Mouse (Mus musculus) kidney, postnatal 0 days (tissue): ENCODE measurements at regions not wholly inside any gene's neighbourhood (a gene's known extent, or its start where the extent isn't known, plus 50 kb on each side); places are given as distances from the start of the nearest gene placed in this dataset.

ENCODE experiments used
- ATAC-seq: fragments of 200-750 bp; cut with Nextera tagmentation; replicated peaks from 2 replicates; pipeline ENCODE4 v1.8.0; 2017; ENCODE audit warnings: low read depth, moderate number of reproducible peaks, moderate TSS enrichment, moderate library complexity; ENCODE audit not compliant: low FRiP score
- DNase-seq: peaks from one replicate; pipeline ENCODE4 v3.0.0-alpha.2; 2016; ENCODE audit warnings: low spot score
- H3K27ac ChIP-seq: fragments of 300-500 bp; sonication (generic); 2 replicates; pipeline ENCODE4 v1.5.1; 2014; ENCODE audit warnings: mild to moderate bottlenecking
- H3K27me3 ChIP-seq: fragments of 300-500 bp; sonication (generic); 2 replicates; pipeline ENCODE4 v1.6.1; 2014; ENCODE audit warnings: low read length, mixed read lengths; ENCODE audit not compliant: insufficient read depth
- H3K36me3 ChIP-seq: fragments of 300-500 bp; sonication (generic); 2 replicates; pipeline ENCODE4 v1.6.1; 2014; ENCODE audit warnings: low read length, mixed read lengths; ENCODE audit not compliant: insufficient read depth
- H3K4me1 ChIP-seq: fragments of 300-500 bp; sonication (generic); replicated peaks from 2 replicates; pipeline ENCODE4 v1.6.1; 2014; ENCODE audit warnings: antibody characterized with exemption, low read length, mixed read lengths; ENCODE audit not compliant: insufficient read depth
- H3K4me2 ChIP-seq: fragments of 300-500 bp; sonication (generic); 2 replicates; pipeline ENCODE4 v1.6.1; 2014; ENCODE audit warnings: mild to moderate bottlenecking, low read length, moderate library complexity, mixed read lengths
- H3K4me3 ChIP-seq: fragments of 300-500 bp; sonication (generic); replicated peaks from 2 replicates; pipeline ENCODE4 v1.5.1; 2014; ENCODE audit warnings: low read depth, low read length
- H3K9ac ChIP-seq: fragments of 300-500 bp; sonication (generic); 2 replicates; pipeline ENCODE4 v1.6.1; 2014; ENCODE audit warnings: low read depth, low read length
- H3K9me3 ChIP-seq: fragments of 300-500 bp; sonication (generic); replicated peaks from 2 replicates; pipeline ENCODE4 v1.6.1; 2016; ENCODE audit warnings: low read length, inconsistent platforms, mixed read lengths
- CTCF ChIP-seq: IDR thresholded peaks from 2 replicates; pipeline ENCODE4 v1.5.1; 2016; ENCODE audit warnings: antibody characterized with exemption, low read depth, mild to moderate bottlenecking, moderate library complexity
- WGBS: fragments of 180-500 bp; shearing (Covaris S2); extraction: QIAGEN DNeasy Blood & Tissue Kit; methylation state at CpG from one replicate; pipeline ENCODE4 v1.1.7; 2014; 5-methylcytosine and 5-hydroxymethylcytosine counted together

- no peak for TF ChIP-seq CTCF
- no peaks in the 10 kb centered on the region for H3K27me3 ChIP-seq
- ATAC-seq (no peak), DNase-seq (no peak)
- H3K9me3 ChIP-seq, result no peaks in the 10 kb centered on the region
- H3K36me3 ChIP-seq, result no peaks in the 10 kb centered on the region
- no peak overlapping the region for H3K4me2 ChIP-seq
- H3K4me1 ChIP-seq, result no peaks in the 10 kb centered on the region
- H3K4me3 ChIP-seq, result no peak overlapping the region
- H3K27ac ChIP-seq, result no peak overlapping the region
- WGBS, result 87% methylated on average over 7 of the region's 7 CpGs
- no peak overlapping the region for H3K9ac ChIP-seq
Observed at GRCm38 (mm10) chr2:61407881-61408280, 170.5 kb upstream of the Tank start.

DNA sequence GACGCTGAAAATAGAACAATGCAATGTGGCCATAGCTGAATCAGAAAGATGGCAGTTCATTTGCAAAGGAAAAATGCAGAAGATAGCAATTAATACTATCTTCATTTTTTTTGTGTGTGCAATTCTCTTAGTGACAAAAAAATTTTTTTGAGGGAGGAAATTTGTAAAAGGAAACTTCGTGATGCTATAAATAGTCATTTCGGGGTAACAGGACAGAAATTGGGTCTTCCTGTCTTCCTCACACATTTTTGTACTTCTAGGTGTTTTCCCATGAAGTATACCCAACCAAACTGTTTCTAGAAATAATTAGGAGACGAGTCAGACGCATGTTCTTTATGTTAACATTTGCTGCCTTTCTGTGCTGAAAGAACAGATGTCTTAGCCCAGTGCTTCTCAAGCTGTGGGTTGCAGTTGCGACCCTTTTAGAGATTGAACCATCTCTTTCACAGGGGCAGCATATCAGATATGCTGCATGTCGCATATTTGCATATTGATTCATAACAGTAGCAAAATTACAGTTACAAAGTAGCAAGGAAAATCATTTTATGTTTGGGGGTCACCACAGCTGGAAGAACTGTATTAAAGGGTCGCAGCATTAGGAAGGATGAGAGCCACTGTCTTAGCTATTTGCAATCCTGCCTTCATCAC lies 172.2 kb upstream of the Tank start:
- 85% methylated on average over 8 of the region's 8 CpGs for WGBS

DNA sequence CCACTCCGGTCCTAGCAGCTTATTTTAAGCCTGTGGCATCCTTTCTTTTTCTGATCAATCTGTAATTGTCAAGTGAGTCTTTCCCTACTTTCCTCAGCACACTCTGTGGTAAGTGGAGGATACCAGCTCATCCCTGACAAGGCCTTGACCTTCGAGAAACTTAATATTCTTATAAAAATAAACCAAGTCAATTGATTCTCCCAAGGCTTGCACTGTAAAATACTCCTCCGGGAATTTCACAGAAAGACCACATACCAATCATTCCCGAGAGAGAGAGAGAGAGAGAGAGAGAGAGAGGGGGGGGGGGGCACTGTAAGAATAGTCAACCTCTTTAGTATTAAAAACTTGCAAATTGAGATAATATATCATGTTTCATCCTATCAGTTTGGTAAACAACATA lies 173.1 kb upstream of the Tank start:
- TF ChIP-seq CTCF, result no peak
- no peaks in the 10 kb centered on the region for H3K36me3 ChIP-seq
- H3K9me3 ChIP-seq, result no peaks in the 10 kb centered on the region
- no peak overlapping the region for H3K4me3 ChIP-seq
- no peak overlapping the region for H3K27ac ChIP-seq
- ATAC-seq (no peak; the same call in 1 of the 2 replicates), DNase-seq (peak; percentile 76)
- WGBS, result 38% methylated on average over 4 of the region's 4 CpGs
- H3K4me2 ChIP-seq, result no peak overlapping the region
- no peak overlapping the region for H3K9ac ChIP-seq
- H3K4me1 ChIP-seq, result no peaks in the 10 kb centered on the region; the same call in 1 of the 2 replicates
- no peaks in the 10 kb centered on the region for H3K27me3 ChIP-seq

More for the DNA sequence above, 172.2 kb upstream of the Tank start:
- ATAC-seq (no peak), DNase-seq (no peak)
- Histone ChIP-seq H3K27ac (no peak overlapping the region), H3K9ac (no peak overlapping the region), H3K36me3 (no peaks in the 10 kb centered on the region), H3K9me3 (no peaks in the 10 kb centered on the region), H3K4me2 (no peak overlapping the region), H3K4me1 (no peaks in the 10 kb centered on the region; the same call in 1 of the 2 replicates), H3K27me3 (no peaks in the 10 kb centered on the region), H3K4me3 (no peak overlapping the region)
- no peak for TF ChIP-seq CTCF

GRCm38 (mm10) chr2:61402588-61403487 lies 175.5 kb upstream of the Tank start:
- H3K36me3 ChIP-seq, result no peaks in the 10 kb centered on the region
- peak overlapping the region; percentile 69 for H3K4me2 ChIP-seq
- TF ChIP-seq CTCF, result no peak
- 8% methylated on average over 15 of the region's 15 CpGs for WGBS
- H3K4me1 ChIP-seq, result no peaks in the 10 kb centered on the region; the same call in 1 of the 2 replicates
- no peaks in the 10 kb centered on the region for H3K27me3 ChIP-seq
- peak; percentile 36 for DNase-seq
- no peak for ATAC-seq
- no peaks in the 10 kb centered on the region for H3K9me3 ChIP-seq
- H3K9ac ChIP-seq, result no peak overlapping the region; the same call in 1 of the 2 replicates
- H3K4me3 ChIP-seq, result peak overlapping the region; percentile 35
- H3K27ac ChIP-seq, result no peak overlapping the region

DNA sequence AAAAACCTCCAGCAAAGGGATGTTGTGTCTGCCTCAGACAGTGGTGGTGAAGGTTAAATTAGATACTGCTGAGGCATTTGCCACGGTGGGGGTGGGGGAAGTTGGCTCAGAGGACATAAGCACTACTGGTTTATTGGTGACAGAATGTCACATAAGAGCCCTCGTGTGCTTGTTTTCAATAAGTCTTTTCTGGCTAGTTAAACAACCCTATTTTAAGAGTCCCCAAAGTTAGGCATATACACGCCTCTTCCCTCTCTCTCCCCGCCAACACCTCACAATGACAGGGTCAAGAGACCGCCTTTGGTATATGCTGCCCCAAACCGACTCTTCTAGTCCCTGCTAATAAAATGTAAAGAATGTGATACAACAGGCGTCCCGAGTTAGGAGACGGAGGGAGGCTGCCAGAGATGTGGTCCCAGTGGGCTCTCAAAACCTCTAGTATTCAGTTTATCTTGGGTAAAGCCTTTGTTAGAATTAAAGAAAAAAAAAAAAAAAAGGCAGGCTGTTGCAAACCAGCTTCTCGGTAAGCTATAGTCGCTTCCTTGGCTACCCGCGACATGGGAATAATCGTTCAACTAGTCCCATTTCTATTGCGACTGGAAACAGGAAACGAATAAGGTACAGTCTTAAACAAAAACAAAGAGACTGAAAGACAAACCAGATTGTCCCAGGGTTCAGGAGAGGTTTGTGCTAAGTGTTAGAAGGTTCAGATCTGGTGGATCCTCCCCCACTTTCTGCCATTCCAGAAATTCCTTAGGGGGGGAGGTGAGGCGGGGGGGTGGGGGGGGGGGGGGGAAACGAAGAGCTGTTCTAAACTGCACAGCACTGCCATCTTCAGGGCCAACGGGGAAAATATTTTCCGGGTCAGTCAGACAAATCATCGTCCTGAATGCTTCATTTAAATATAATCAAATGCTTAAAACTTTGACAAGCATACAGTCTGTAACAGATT lies 176.5 kb upstream of the Tank start:
- peak; percentile 66 for TF ChIP-seq CTCF
- Histone ChIP-seq H3K4me3 (peak overlapping the region; percentile 35), H3K9me3 (no peaks in the 10 kb centered on the region), H3K36me3 (no peaks in the 10 kb centered on the region), H3K9ac (peak overlapping the region; percentile 28; the same call in 1 of the 2 replicates), H3K27me3 (no peaks in the 10 kb centered on the region), H3K4me1 (no peaks in the 10 kb centered on the region; the same call in 1 of the 2 replicates), H3K4me2 (peak overlapping the region; percentile 69), H3K27ac (peak overlapping the region; percentile 73)
- ATAC-seq, result peak; percentile 75
- peak; percentile 94 for DNase-seq
- 2% methylated on average over 21 of the region's 21 CpGs for WGBS

DNA sequence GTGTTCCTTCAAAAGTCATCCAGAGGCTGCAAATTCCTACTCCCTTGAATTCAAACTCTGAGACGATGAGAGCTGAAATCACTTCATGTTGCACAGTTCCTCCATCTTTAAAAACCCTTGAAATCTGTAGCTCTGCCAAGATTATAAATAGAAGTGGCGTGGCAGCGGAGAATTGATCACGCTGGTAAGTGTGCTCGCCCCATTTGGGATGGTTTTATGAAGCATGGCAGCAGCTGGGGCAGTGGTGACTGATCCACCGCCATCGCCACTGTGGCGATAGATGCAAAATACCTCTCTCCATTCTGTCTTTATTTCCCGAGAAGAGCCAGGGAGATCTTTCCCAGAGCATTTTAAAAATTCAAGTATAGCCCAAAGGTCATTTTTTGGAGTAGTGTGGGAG lies 179.8 kb upstream of the Tank start:
- Histone ChIP-seq H3K4me3 (no peak overlapping the region), H3K36me3 (no peaks in the 10 kb centered on the region), H3K9me3 (no peaks in the 10 kb centered on the region), H3K4me2 (no peak overlapping the region), H3K9ac (no peak overlapping the region), H3K27me3 (no peaks in the 10 kb centered on the region), H3K27ac (no peak overlapping the region), H3K4me1 (no peaks in the 10 kb centered on the region; the same call in 1 of the 2 replicates)
- no peak for TF ChIP-seq CTCF
- ATAC-seq (no peak), DNase-seq (no peak)
- WGBS, result 72% methylated on average over 9 of the region's 9 CpGs
